Mouse (Mus musculus): ENCODE measurements around the gene Ccdc51. TPM values are rescaled to one million over a fixed set of nuclear protein-coding genes. Genes with fewer than 3 reads are reported as not detected.

Ccdc51 gene
- total RNA-seq, 2 experiments from 2014 or later, result 15.7 to 19.4 TPM

DNA sequence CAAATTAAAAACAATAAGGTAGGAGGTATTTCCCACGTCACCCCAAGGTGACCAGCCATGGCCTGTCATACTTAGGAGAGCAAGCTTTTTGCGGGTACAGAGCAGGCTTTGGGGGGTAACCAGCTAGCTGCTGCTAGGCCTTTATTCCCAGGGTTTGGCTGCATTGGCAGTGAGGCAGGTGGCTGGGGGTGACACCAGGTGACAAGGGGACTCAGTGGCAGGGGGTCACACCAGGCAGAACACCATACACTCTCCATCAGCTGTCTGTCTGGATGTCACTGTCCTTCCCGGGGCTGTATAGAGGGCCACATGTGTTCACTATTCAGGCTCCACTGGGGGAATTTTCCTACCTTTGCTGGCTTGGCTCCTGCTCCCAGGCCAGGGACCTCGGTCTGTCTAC is 25.4 kb upstream of the Ccdc51 start:
- no peak for DNase-seq

- DNase-seq, result no peak
Observed at GRCm38 (mm10) chr9:109057543-109057942, 24.8 kb upstream of the Ccdc51 start.

DNA sequence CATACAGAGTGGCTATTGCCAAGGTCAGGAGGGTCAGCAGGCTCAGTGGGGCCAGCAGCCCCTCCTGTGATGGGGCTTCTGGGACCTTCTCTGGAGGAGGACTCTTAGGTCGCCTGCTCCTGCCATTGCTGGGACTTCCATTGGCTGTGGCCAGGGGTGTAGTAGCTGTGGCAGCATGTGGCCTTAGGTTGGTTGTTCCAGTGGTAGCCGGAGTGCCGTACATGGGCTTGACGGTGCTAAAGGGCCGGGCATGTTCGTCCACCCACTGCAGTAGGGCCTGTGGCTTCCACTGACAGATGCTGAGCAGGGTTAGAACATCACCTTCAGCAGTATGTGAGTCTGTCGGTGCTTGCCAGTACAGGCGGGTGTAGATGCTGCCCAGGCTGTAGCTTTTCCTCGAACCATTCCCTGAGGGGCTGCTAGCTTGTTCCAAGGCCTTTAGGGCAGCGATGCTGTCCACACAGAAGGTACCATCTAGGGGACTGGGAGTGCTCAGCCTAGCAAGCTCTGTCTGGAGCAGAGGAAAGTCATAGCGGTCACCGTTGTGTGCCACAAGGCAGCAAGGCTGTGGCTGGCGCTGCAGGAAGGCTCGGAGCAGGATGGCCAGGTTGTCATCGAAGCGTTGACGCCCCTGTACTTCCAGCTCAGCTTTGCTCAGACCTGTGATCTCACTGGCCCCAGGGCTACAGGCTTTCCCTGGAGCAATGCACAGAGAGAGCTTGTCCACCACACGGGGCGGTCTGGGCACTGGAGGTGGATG is 24.1 kb upstream of the Ccdc51 start:
- DNase-seq, result no peak

- DNase-seq, result peak; percentile 94
Observed at GRCm38 (mm10) chr9:109059136-109059903, 23.0 kb upstream of the Ccdc51 start, which contains the start of gene Trex1. Gene Trex1 (minus strand): TSS chr9:109059734.

DNA sequence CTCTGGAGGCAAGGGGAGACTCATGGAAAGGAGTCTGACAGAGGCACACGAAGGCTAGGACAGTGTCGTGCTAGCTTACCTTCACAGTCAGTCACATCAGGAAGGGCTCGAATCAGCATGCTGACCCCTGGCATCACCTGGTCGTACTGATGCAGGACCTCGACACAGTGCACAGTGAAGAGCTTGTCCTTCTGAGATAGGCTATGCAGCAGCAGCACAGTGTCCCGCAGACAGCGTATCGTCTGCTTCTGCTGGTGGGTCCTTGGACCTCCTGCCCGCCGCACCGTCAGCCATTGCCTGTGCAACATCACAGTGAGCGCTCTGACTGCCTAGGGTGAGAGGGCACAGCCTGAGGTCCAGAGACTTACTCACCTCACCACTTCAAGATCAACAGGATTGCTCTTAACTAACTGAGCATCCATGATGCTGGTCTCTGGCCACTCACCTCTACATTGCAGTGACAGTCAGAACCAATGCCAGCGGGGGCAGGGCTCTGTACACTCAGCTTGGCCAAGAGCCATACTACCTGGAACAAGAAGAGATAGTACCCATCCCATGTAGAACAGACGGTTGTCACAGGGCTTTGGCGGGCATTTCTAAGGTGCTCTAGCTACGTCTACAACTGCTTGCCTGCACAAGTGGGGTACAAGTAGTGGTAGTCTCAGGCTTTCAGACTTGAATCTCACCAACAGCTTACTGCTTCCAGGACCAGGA is 22.0 kb upstream of the Ccdc51 start:
- no peak for DNase-seq

GRCm38 (mm10) chr9:109060898-109061295 is 21.4 kb upstream of the Ccdc51 start:
- no peak for DNase-seq

DNA sequence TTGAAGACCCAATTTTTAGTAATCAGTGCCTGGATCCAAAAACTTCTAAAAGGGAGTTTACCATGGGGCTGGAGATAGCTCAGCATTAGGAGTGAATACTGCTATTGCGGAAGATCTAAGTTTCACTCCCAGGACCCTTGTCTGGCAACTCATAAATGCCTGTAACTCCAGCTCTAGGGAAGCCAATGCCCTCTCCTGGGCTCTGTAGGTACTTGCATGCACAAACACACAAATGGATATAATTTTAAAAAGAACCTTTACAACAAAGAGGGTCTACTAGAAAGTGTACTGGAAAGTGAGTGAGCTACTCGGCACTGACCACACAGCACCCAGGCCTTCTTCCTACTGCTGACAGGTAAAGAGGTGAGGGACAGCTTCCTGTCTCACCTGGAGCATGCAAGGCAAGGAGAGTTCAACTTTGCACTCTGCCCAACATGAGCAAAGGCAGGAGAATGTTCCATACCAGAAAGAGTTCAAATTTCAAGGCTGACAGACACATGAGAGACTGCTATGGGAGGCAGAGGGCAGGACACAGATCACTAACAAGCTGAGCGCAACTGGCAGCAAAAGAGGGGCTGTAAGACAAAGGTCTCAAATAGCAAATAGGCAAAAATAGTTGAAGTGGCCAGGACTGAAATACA is 14.1 kb upstream of the Ccdc51 start:
- no peak for DNase-seq

GRCm38 (mm10) chr9:109073661-109074573 is 8.4 kb upstream of the Ccdc51 start, which contains the start of gene Atrip:
Gene Atrip (minus strand): TSS chr9:109074124.
- DNase-seq, result peak; percentile 96

DNA sequence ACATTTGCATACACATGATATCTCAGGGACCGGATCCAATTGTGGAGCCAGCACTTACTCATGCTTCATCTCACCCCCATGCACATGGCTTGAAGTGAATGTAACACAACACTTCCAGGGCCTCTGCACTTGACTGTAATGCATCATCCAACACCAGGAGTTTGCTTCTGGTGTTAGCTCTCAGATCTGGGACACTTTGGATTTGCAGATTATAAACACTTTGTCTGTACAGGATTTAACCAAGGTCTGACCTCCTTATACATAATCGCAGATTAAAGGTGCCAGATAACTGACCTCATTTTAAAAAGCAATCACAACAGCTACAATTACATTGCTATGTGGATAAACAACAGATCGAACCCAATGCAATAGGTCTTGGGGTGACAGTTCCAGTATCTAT is 1.8 kb upstream of the Ccdc51 start:
- DNase-seq, result no peak

GRCm38 (mm10) chr9:109081749-109082123 is 557 bp upstream of the Ccdc51 start:
- DNase-seq, result no peak

- DNase-seq, result no peak
Observed at GRCm38 (mm10) chr9:109084922-109085321, 2.6 kb downstream of the Ccdc51 start.

- DNase-seq, result peak; percentile 53
Observed at GRCm38 (mm10) chr9:109087987-109088386, 5.7 kb downstream of the Ccdc51 start.

GRCm38 (mm10) chr9:109090446-109090845 is 8.2 kb downstream of the Ccdc51 start:
- DNase-seq, result no peak

DNA sequence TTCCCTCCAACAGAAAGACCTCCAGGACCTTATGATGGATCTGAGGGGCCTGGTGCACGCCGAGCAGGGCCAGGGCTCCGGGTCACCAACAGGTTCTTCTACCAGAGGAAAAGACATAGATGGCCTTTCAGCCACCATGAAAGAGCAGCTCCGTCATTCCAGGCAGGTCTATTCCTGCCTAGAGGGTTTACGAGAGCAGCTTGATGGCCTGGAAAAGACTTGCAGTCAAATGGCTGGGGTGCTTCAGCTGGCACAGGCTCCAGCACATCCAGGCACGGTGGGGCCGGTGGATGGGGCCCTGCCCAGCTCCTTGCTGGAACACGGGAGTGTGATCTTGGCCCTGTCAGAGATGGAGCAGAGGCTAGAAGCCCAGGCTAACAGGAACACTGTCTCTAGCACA is 9.5 kb downstream of the Ccdc51 start:
- DNase-seq, result no peak

GRCm38 (mm10) chr9:109092799-109093198 is 10.5 kb downstream of the Ccdc51 start:
- no peak for DNase-seq

DNA sequence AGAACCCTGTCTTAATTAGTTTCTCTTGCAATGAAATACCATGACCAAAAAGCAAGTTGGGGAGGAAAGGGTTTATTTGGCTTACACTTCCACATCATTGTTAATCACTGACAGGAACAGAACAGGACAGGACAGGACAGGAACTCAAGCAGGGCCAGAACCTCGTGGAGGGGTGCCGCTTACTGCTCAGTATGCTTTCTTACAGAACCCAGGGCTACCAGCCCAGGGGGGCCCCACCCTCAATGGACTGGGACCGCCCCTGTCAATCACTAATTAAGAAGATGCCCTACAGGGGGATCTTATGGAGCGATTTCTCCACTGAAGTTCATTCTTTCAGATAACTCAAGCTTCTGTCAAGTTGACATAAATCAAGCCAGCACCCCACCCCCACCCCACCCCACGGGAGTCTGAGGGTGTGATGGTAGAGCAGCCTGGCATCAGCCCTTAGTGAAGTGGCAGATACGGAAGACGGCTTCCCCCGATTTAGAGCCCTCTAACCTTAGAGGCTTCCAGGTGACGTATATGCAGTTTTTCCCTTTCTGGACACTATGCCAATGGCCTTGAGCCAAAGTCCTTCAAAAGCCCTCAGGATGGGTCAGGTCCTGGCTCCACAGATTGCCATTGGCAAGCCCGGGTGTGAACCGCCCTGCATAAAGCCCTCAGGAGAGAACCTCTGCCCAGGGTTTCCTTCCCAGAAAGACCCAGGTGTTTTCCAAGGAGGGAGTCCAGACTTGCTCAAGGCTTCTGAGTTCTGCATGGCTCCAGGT is 11.7 kb downstream of the Ccdc51 start:
- peak; percentile 68 for DNase-seq

DNA sequence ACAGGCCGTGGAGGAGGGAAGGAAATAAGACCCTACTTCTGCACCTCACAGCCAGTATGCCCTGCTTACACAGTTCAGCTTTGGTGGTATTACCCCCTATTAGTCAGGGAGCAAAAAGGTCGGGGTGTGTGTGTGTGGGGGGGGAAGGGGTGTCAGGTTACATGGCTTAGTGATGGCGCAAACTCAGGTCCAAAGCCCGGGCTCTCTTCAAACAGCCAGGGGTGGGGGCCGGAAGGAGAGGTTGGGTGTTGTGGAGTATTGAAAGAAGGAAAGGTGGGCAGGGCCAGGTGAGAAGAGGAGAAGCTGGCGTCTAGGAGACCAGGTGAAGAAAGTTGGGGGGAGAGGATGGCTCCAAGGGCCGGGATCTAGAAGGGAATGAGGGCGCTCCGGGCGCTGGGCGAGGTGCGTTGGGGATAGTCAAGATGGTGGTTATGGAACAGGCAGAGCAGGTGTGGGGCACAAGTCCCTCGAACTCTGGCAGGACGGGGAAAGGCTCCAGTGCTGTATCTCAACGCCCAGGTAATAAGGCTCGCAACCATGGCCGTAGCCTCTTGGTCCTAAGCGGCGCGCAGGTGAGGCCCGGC is 12.4 kb downstream of the Ccdc51 start:
- DNase-seq, result peak; percentile 60

DNA sequence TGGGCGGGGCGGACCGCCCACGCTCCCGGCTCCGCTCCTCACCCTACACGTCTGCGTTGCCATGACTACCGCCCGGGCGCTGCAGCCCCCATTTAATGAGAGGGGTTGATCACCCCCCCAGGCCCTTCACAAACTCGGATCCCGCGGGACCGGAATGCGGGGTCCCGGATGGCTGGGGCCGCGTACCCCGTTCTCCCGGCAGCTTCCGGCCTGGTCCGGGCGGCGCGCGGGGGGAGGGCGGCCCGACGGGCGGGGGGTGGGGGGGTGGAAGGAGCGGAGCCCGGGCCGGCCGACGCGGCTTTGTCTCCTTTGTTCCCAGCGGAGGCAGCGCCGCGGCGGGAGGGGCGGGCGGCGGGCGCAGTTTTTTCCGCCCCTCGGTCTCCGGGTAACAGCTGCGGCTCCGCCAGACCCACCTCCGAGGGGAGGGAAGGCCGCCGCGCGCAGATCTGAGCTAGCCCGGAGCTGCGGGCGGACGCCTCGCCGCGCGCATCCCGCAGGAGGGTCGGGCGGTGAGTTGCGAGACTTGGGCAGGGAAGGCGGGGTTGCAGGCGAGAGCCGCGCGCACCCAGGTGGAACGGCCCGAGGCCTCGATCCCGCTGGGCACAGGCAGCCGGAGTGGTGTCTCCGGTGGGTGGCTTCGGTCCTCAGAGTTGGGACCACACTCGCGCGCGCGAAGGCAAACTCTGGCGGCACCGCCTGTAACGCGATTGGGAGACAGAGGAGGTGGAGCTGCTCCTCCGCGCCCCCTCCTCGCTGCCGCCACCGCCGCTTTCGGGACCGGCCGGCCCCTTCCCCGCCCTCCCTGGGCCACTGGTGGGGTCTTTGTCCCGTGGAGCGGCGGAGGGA is 13.1 kb downstream of the Ccdc51 start, which contains the start of gene Plxnb1:
Plxnb1 (plus strand) TSS at position 253 of the 846 bp plus-strand sequence.
- DNase-seq, result peak; percentile 86

GRCm38 (mm10) chr9:109096251-109096661 is 14.0 kb downstream of the Ccdc51 start:
- peak; percentile 52 for DNase-seq
